Mouse (Mus musculus): ENCODE data around the gene Ston1. TPM values are rescaled to one million over a fixed set of nuclear protein-coding genes. Genes with fewer than 3 reads are reported as not detected.
A peak's percentile ranks its signal among the peaks of the same experiment; 100 is the strongest.

The Ston1 gene
- polyA plus RNA-seq, 1 experiment, result 88.3 TPM

GRCm38 (mm10) chr17:88582999-88583398 is 14.5 kb upstream of the Ston1 start:
- H3K4me3 ChIP-seq (ENCODE audit: insufficient read depth, low read length), result no peak overlapping the region
- TF ChIP-seq CTCF (IDR thresholded peaks at IDR 0.05; ENCODE audit: borderline replicate concordance, insufficient read depth, low read length), result no peak
- TF ChIP-seq POLR2A (IDR thresholded peaks at IDR 0.05; ENCODE audit: low read depth, low read length), result no peak
- H3K4me1 ChIP-seq (ENCODE audit: control insufficient read depth, insufficient read depth, low read length), result no peaks in the 10 kb centered on the region
- H3K27ac ChIP-seq (ENCODE audit: insufficient read depth, low read length), result no peak overlapping the region

- H3K4me1 ChIP-seq (ENCODE audit: control insufficient read depth, insufficient read depth, low read length), result no peaks in the 10 kb centered on the region
- no peak overlapping the region for H3K4me3 ChIP-seq (ENCODE audit: insufficient read depth, low read length)
- TF ChIP-seq POLR2A (IDR thresholded peaks at IDR 0.05; ENCODE audit: low read depth, low read length), result no peak
- no peak for TF ChIP-seq CTCF (IDR thresholded peaks at IDR 0.05; ENCODE audit: borderline replicate concordance, insufficient read depth, low read length)
- H3K27ac ChIP-seq (ENCODE audit: insufficient read depth, low read length), result no peak overlapping the region
These were observed 14.1 kb upstream of the Ston1 start for GRCm38 (mm10) chr17:88583411-88583810.

GRCm38 (mm10) chr17:88587371-88587770 is 10.1 kb upstream of the Ston1 start:
- H3K27ac ChIP-seq (ENCODE audit: insufficient read depth, low read length), result no peak overlapping the region
- no peak overlapping the region for H3K4me3 ChIP-seq (ENCODE audit: insufficient read depth, low read length)
- no peak for TF ChIP-seq POLR2A (IDR thresholded peaks at IDR 0.05; ENCODE audit: low read depth, low read length)
- no peaks in the 10 kb centered on the region for H3K4me1 ChIP-seq (ENCODE audit: control insufficient read depth, insufficient read depth, low read length)

- H3K4me1 ChIP-seq (ENCODE audit: control insufficient read depth, insufficient read depth, low read length), result no peaks in the 10 kb centered on the region
- TF ChIP-seq POLR2A (IDR thresholded peaks at IDR 0.05; ENCODE audit: low read depth, low read length), result no peak
- TF ChIP-seq CTCF (IDR thresholded peaks at IDR 0.05; ENCODE audit: borderline replicate concordance, insufficient read depth, low read length), result no peak
These were observed 9.3 kb upstream of the Ston1 start for GRCm38 (mm10) chr17:88588228-88588627.

GRCm38 (mm10) chr17:88590251-88590650 is 7.2 kb upstream of the Ston1 start:
- 0 out of 2 replicates have a peak, but pooled peaks cover 2% of the 10 kb centered on the region for H3K4me1 ChIP-seq (ENCODE audit: control insufficient read depth, insufficient read depth, low read length)
- TF ChIP-seq POLR2A (IDR thresholded peaks at IDR 0.05; ENCODE audit: low read depth, low read length) (no peak), CTCF (IDR thresholded peaks at IDR 0.05; ENCODE audit: borderline replicate concordance, insufficient read depth, low read length) (no peak)
- no peak overlapping the region for H3K4me3 ChIP-seq (ENCODE audit: insufficient read depth, low read length)
- H3K27ac ChIP-seq (ENCODE audit: insufficient read depth, low read length), result no peak overlapping the region

More at GRCm38 (mm10) chr17:88588228-88588627, 9.3 kb upstream of the Ston1 start:
- no peak overlapping the region for H3K27ac ChIP-seq (ENCODE audit: insufficient read depth, low read length)
- H3K4me3 ChIP-seq (ENCODE audit: insufficient read depth, low read length), result no peak overlapping the region

- TF ChIP-seq CTCF (IDR thresholded peaks at IDR 0.05; ENCODE audit: borderline replicate concordance, insufficient read depth, low read length) (no peak), POLR2A (IDR thresholded peaks at IDR 0.05; ENCODE audit: low read depth, low read length) (no peak)
- Histone ChIP-seq H3K4me3 (ENCODE audit: insufficient read depth, low read length) (no peak overlapping the region), H3K27ac (ENCODE audit: insufficient read depth, low read length) (no peak overlapping the region)
These were observed 2.4 kb upstream of the Ston1 start for GRCm38 (mm10) chr17:88595071-88595470.

GRCm38 (mm10) chr17:88596068-88596467 is 1.4 kb upstream of the Ston1 start:
- H3K27ac ChIP-seq (ENCODE audit: insufficient read depth, low read length), result no peak overlapping the region
- TF ChIP-seq CTCF (IDR thresholded peaks at IDR 0.05; ENCODE audit: borderline replicate concordance, insufficient read depth, low read length), result no peak
- TF ChIP-seq POLR2A (IDR thresholded peaks at IDR 0.05; ENCODE audit: low read depth, low read length), result no peak
- H3K4me1 ChIP-seq (ENCODE audit: control insufficient read depth, insufficient read depth, low read length), result peaks cover 9% of the 10 kb centered on the region; the same call in 1 of the 2 replicates

More at GRCm38 (mm10) chr17:88595071-88595470, 2.4 kb upstream of the Ston1 start:
- H3K4me1 ChIP-seq (ENCODE audit: control insufficient read depth, insufficient read depth, low read length), result peaks cover 9% of the 10 kb centered on the region; the same call in 1 of the 2 replicates

GRCm38 (mm10) chr17:88596544-88597221 is 801 bp upstream of the Ston1 start:
- no peak for TF ChIP-seq POLR2A (IDR thresholded peaks at IDR 0.05; ENCODE audit: low read depth, low read length)
- 0 out of 2 replicates have a peak, but pooled peaks have one; percentile 85 for TF ChIP-seq CTCF (IDR thresholded peaks at IDR 0.05; ENCODE audit: borderline replicate concordance, insufficient read depth, low read length)
- Histone ChIP-seq H3K4me3 (ENCODE audit: insufficient read depth, low read length) (peak overlapping the region; percentile 47), H3K4me1 (ENCODE audit: control insufficient read depth, insufficient read depth, low read length) (peaks cover 9% of the 10 kb centered on the region; the same call in 1 of the 2 replicates), H3K27ac (ENCODE audit: insufficient read depth, low read length) (peak overlapping the region; percentile 90; the same call in 1 of the 2 replicates)

More at GRCm38 (mm10) chr17:88596068-88596467, 1.4 kb upstream of the Ston1 start:
- H3K4me3 ChIP-seq (ENCODE audit: insufficient read depth, low read length), result no peak overlapping the region

GRCm38 (mm10) chr17:88598056-88598420 is 554 bp downstream of the Ston1 start:
- peaks cover 9% of the 10 kb centered on the region; the same call in 1 of the 2 replicates for H3K4me1 ChIP-seq (ENCODE audit: control insufficient read depth, insufficient read depth, low read length)
- peak overlapping the region; percentile 79 for H3K27ac ChIP-seq (ENCODE audit: insufficient read depth, low read length)
- TF ChIP-seq CTCF (IDR thresholded peaks at IDR 0.05; ENCODE audit: borderline replicate concordance, insufficient read depth, low read length) (no peak), POLR2A (IDR thresholded peaks at IDR 0.05; ENCODE audit: low read depth, low read length) (no peak)

More at GRCm38 (mm10) chr17:88598056-88598420, 554 bp downstream of the Ston1 start:
- peak overlapping the region; percentile 89 for H3K4me3 ChIP-seq (ENCODE audit: insufficient read depth, low read length)
